Mouse (Mus musculus): ENCODE data around the gene Slc4a11. TPM values are rescaled to one million over a fixed set of nuclear protein-coding genes. Genes with fewer than 3 reads are reported as not detected.

The Slc4a11 gene
- polyA plus RNA-seq, 1 experiment from 2014 or later: 1.8 TPM

- H3K4me3 ChIP-seq (ENCODE audit: low read depth, low read length): peak overlapping the region; percentile 65
- peak; percentile 30 for DNase-seq (ENCODE audit: low spot score)
- H3K9me3 ChIP-seq (ENCODE audit: control insufficient read depth, low read length): no peaks in the 10 kb centered on the region; the same call in 1 of the 2 replicates
- no peaks in the 10 kb centered on the region for H3K36me3 ChIP-seq (ENCODE audit: control insufficient read depth, insufficient read depth, low read length)
- H3K4me2 ChIP-seq (ENCODE audit: low read depth, low read length): peak overlapping the region; percentile 100
- WGBS: 2% methylated on average over 21 of the region's 31 CpGs
- peaks cover 33% of the 10 kb centered on the region for H3K27me3 ChIP-seq (replicated peaks; ENCODE audit: control insufficient read depth, insufficient read depth, low read length)
- peak overlapping the region; percentile 67 for H3K9ac ChIP-seq (ENCODE audit: low read depth, low read length)
- ATAC-seq (ENCODE audit: low read depth): peak; percentile 43; the same call in 1 of the 2 replicates
- H3K27ac ChIP-seq (replicated peaks; ENCODE audit: low read depth, low read length): no peak overlapping the region
- peaks cover 5% of the 10 kb centered on the region; the same call in 1 of the 2 replicates for H3K4me1 ChIP-seq (ENCODE audit: control insufficient read depth, insufficient read depth, low read length)
Observed at GRCm38 (mm10) chr2:130696700-130697152, 593 bp downstream of the Slc4a11 start.

GRCm38 (mm10) chr2:130693563-130693962 lies 3.8 kb downstream of the Slc4a11 start:
- ATAC-seq (ENCODE audit: low read depth): no peak
- Histone ChIP-seq H3K27ac (replicated peaks; ENCODE audit: low read depth, low read length) (no peak overlapping the region), H3K9me3 (ENCODE audit: control insufficient read depth, low read length) (no peaks in the 10 kb centered on the region), H3K9ac (ENCODE audit: low read depth, low read length) (no peak overlapping the region), H3K36me3 (ENCODE audit: control insufficient read depth, insufficient read depth, low read length) (no peaks in the 10 kb centered on the region), H3K4me3 (ENCODE audit: low read depth, low read length) (no peak overlapping the region), H3K4me2 (ENCODE audit: low read depth, low read length) (no peak overlapping the region), H3K4me1 (ENCODE audit: control insufficient read depth, insufficient read depth, low read length) (peaks cover 5% of the 10 kb centered on the region; the same call in 1 of the 2 replicates), H3K27me3 (replicated peaks; ENCODE audit: control insufficient read depth, insufficient read depth, low read length) (peaks cover 28% of the 10 kb centered on the region)
- DNase-seq (ENCODE audit: low spot score): no peak
- 47% methylated on average over 3 of the region's 3 CpGs for WGBS

GRCm38 (mm10) chr2:130689011-130689410 lies 8.3 kb downstream of the Slc4a11 start:
- Histone ChIP-seq H3K36me3 (ENCODE audit: control insufficient read depth, insufficient read depth, low read length) (peaks cover 10% of the 10 kb centered on the region; the same call in 1 of the 2 replicates), H3K4me1 (ENCODE audit: control insufficient read depth, insufficient read depth, low read length) (no peaks in the 10 kb centered on the region), H3K27ac (replicated peaks; ENCODE audit: low read depth, low read length) (no peak overlapping the region), H3K9ac (ENCODE audit: low read depth, low read length) (no peak overlapping the region), H3K27me3 (replicated peaks; ENCODE audit: control insufficient read depth, insufficient read depth, low read length) (no peaks in the 10 kb centered on the region), H3K9me3 (ENCODE audit: control insufficient read depth, low read length) (no peaks in the 10 kb centered on the region), H3K4me3 (ENCODE audit: low read depth, low read length) (no peak overlapping the region), H3K4me2 (ENCODE audit: low read depth, low read length) (no peak overlapping the region)
- 83% methylated on average over 2 of the region's 2 CpGs for WGBS
- DNase-seq (ENCODE audit: low spot score): no peak
- no peak for ATAC-seq (ENCODE audit: low read depth)

GRCm38 (mm10) chr2:130685426-130685825 lies 11.9 kb downstream of the Slc4a11 start:
- H3K9ac ChIP-seq (ENCODE audit: low read depth, low read length): no peak overlapping the region
- no peak overlapping the region for H3K27ac ChIP-seq (replicated peaks; ENCODE audit: low read depth, low read length)
- DNase-seq (ENCODE audit: low spot score): no peak
- H3K9me3 ChIP-seq (ENCODE audit: control insufficient read depth, low read length): no peaks in the 10 kb centered on the region
- no peak overlapping the region for H3K4me3 ChIP-seq (ENCODE audit: low read depth, low read length)
- 92% methylated on average over 9 of the region's 9 CpGs for WGBS
- no peaks in the 10 kb centered on the region for H3K4me1 ChIP-seq (ENCODE audit: control insufficient read depth, insufficient read depth, low read length)
- ATAC-seq (ENCODE audit: low read depth): no peak
- no peaks in the 10 kb centered on the region for H3K27me3 ChIP-seq (replicated peaks; ENCODE audit: control insufficient read depth, insufficient read depth, low read length)
- H3K4me2 ChIP-seq (ENCODE audit: low read depth, low read length): no peak overlapping the region
- H3K36me3 ChIP-seq (ENCODE audit: control insufficient read depth, insufficient read depth, low read length): peaks cover 43% of the 10 kb centered on the region

GRCm38 (mm10) chr2:130681531-130681930 lies 15.8 kb downstream of the Slc4a11 start:
- no peak overlapping the region for H3K27ac ChIP-seq (replicated peaks; ENCODE audit: low read depth, low read length)
- H3K9ac ChIP-seq (ENCODE audit: low read depth, low read length): no peak overlapping the region
- ATAC-seq (ENCODE audit: low read depth) (no peak), DNase-seq (ENCODE audit: low spot score) (no peak)
- H3K36me3 ChIP-seq (ENCODE audit: control insufficient read depth, insufficient read depth, low read length): peaks cover 81% of the 10 kb centered on the region
- H3K4me3 ChIP-seq (ENCODE audit: low read depth, low read length): no peak overlapping the region
- H3K27me3 ChIP-seq (replicated peaks; ENCODE audit: control insufficient read depth, insufficient read depth, low read length): no peaks in the 10 kb centered on the region
- H3K9me3 ChIP-seq (ENCODE audit: control insufficient read depth, low read length): no peaks in the 10 kb centered on the region
- WGBS: 84% methylated on average over 3 of the region's 3 CpGs
- no peak overlapping the region for H3K4me2 ChIP-seq (ENCODE audit: low read depth, low read length)
- no peaks in the 10 kb centered on the region for H3K4me1 ChIP-seq (ENCODE audit: control insufficient read depth, insufficient read depth, low read length)

- no peaks in the 10 kb centered on the region for H3K4me1 ChIP-seq (ENCODE audit: control insufficient read depth, insufficient read depth, low read length)
- no peak overlapping the region for H3K4me3 ChIP-seq (ENCODE audit: low read depth, low read length)
- peaks cover 94% of the 10 kb centered on the region for H3K36me3 ChIP-seq (ENCODE audit: control insufficient read depth, insufficient read depth, low read length)
- DNase-seq (ENCODE audit: low spot score) (no peak), ATAC-seq (ENCODE audit: low read depth) (no peak)
- no peaks in the 10 kb centered on the region for H3K27me3 ChIP-seq (replicated peaks; ENCODE audit: control insufficient read depth, insufficient read depth, low read length)
- no peaks in the 10 kb centered on the region for H3K9me3 ChIP-seq (ENCODE audit: control insufficient read depth, low read length)
- 90% methylated on average over 6 of the region's 6 CpGs for WGBS
- no peak overlapping the region for H3K4me2 ChIP-seq (ENCODE audit: low read depth, low read length)
- H3K27ac ChIP-seq (replicated peaks; ENCODE audit: low read depth, low read length): no peak overlapping the region
- no peak overlapping the region for H3K9ac ChIP-seq (ENCODE audit: low read depth, low read length)
Observed at GRCm38 (mm10) chr2:130679899-130680298, 17.4 kb downstream of the Slc4a11 start.

GRCm38 (mm10) chr2:130679154-130679553 lies 18.2 kb downstream of the Slc4a11 start:
- Histone ChIP-seq H3K4me1 (ENCODE audit: control insufficient read depth, insufficient read depth, low read length) (no peaks in the 10 kb centered on the region), H3K4me3 (ENCODE audit: low read depth, low read length) (no peak overlapping the region), H3K9ac (ENCODE audit: low read depth, low read length) (no peak overlapping the region), H3K27ac (replicated peaks; ENCODE audit: low read depth, low read length) (no peak overlapping the region), H3K4me2 (ENCODE audit: low read depth, low read length) (no peak overlapping the region), H3K27me3 (replicated peaks; ENCODE audit: control insufficient read depth, insufficient read depth, low read length) (no peaks in the 10 kb centered on the region), H3K9me3 (ENCODE audit: control insufficient read depth, low read length) (no peaks in the 10 kb centered on the region), H3K36me3 (ENCODE audit: control insufficient read depth, insufficient read depth, low read length) (peaks cover 94% of the 10 kb centered on the region)
- DNase-seq (ENCODE audit: low spot score) (no peak), ATAC-seq (ENCODE audit: low read depth) (no peak)
- 97% methylated on average over 12 of the region's 12 CpGs for WGBS

GRCm38 (mm10) chr2:130677211-130677610 lies 20.1 kb downstream of the Slc4a11 start:
- Histone ChIP-seq H3K4me1 (ENCODE audit: control insufficient read depth, insufficient read depth, low read length) (no peaks in the 10 kb centered on the region), H3K27ac (replicated peaks; ENCODE audit: low read depth, low read length) (no peak overlapping the region), H3K9ac (ENCODE audit: low read depth, low read length) (no peak overlapping the region), H3K36me3 (ENCODE audit: control insufficient read depth, insufficient read depth, low read length) (peaks cover 94% of the 10 kb centered on the region), H3K27me3 (replicated peaks; ENCODE audit: control insufficient read depth, insufficient read depth, low read length) (no peaks in the 10 kb centered on the region), H3K4me2 (ENCODE audit: low read depth, low read length) (no peak overlapping the region), H3K9me3 (ENCODE audit: control insufficient read depth, low read length) (no peaks in the 10 kb centered on the region), H3K4me3 (ENCODE audit: low read depth, low read length) (no peak overlapping the region)
- 81% methylated on average over 10 of the region's 10 CpGs for WGBS
- DNase-seq (ENCODE audit: low spot score): no peak
- no peak for ATAC-seq (ENCODE audit: low read depth)

GRCm38 (mm10) chr2:130667559-130667958 lies 29.8 kb downstream of the Slc4a11 start, which contains the start of gene Itpa:
Gene Itpa, plus strand, starts transcription at chr2:130667610.
- WGBS: 1% methylated on average over 30 of the region's 31 CpGs
- H3K9me3 ChIP-seq (ENCODE audit: control insufficient read depth, low read length): no peaks in the 10 kb centered on the region
- DNase-seq (ENCODE audit: low spot score): peak; percentile 96
- peak; percentile 64 for ATAC-seq (ENCODE audit: low read depth)
- peak within 1 kb of the TSS; percentile 68 for H3K4me2 ChIP-seq (ENCODE audit: low read depth, low read length)
- H3K4me3 ChIP-seq (ENCODE audit: low read depth, low read length): peak within 1 kb of the TSS; percentile 65
- peaks cover 19% of the 10 kb centered on the region for H3K36me3 ChIP-seq (ENCODE audit: control insufficient read depth, insufficient read depth, low read length)
- H3K9ac ChIP-seq (ENCODE audit: low read depth, low read length): peak within 1 kb of the TSS; percentile 83
- no peaks in the 10 kb centered on the region for H3K27me3 ChIP-seq (replicated peaks; ENCODE audit: control insufficient read depth, insufficient read depth, low read length)
- H3K4me1 ChIP-seq (ENCODE audit: control insufficient read depth, insufficient read depth, low read length): peaks cover 19% of the 10 kb centered on the region
- H3K27ac ChIP-seq (replicated peaks; ENCODE audit: low read depth, low read length): peak within 1 kb of the TSS; percentile 79
